Mouse (Mus musculus) heart, embryonic 12.5 days (tissue): Measurements from ENCODE around the gene Adgrf5. TPM values are rescaled to one million over a fixed set of nuclear protein-coding genes. Genes with fewer than 3 reads are reported as not detected.
A peak's percentile ranks its signal among the peaks of the same experiment; 100 is the strongest.
"Not testable (repeated sequence)": the region's sequence is repeated elsewhere in the genome, so short reads cannot be mapped to it uniquely, and the experiment has no call there.

ENCODE experiments used
- ATAC-seq: fragments of 200-750 bp; cut with Nextera tagmentation; 2 replicates; pipeline ENCODE4 v1.8.0; 2017; ENCODE audit warnings: moderate TSS enrichment, moderate library complexity; ENCODE audit not compliant: insufficient number of reproducible peaks, low FRiP score
- H3K27ac ChIP-seq: fragments of 300-500 bp; sonication (generic); 2 replicates; pipeline ENCODE4 v1.5.1; 2016; ENCODE audit warnings: mild to moderate bottlenecking, moderate library complexity; ENCODE audit not compliant: poor library complexity, severe bottlenecking
- H3K27me3 ChIP-seq: fragments of 300-500 bp; sonication (generic); replicated peaks from 2 replicates; pipeline ENCODE4 v1.6.1; 2016; ENCODE audit warnings: mild to moderate bottlenecking, moderate library complexity
- H3K36me3 ChIP-seq: fragments of 300-500 bp; sonication (generic); 2 replicates; pipeline ENCODE4 v1.6.1; 2016; ENCODE audit warnings: mild to moderate bottlenecking, moderate library complexity
- H3K4me1 ChIP-seq: fragments of 300-500 bp; sonication (generic); replicated peaks from 2 replicates; pipeline ENCODE4 v1.6.1; 2016; ENCODE audit warnings: mild to moderate bottlenecking
- H3K4me2 ChIP-seq: fragments of 300-500 bp; sonication (generic); 2 replicates; pipeline ENCODE4 v1.6.1; 2016; ENCODE audit warnings: mild to moderate bottlenecking, moderate library complexity
- H3K4me3 ChIP-seq: fragments of 300-500 bp; sonication (generic); 2 replicates; pipeline ENCODE4 v1.5.1; 2016; ENCODE audit warnings: mild to moderate bottlenecking
- H3K9ac ChIP-seq: fragments of 300-500 bp; sonication (generic); 2 replicates; pipeline ENCODE4 v1.6.1; 2016; ENCODE audit warnings: mild to moderate bottlenecking, moderate library complexity
- H3K9me3 ChIP-seq: fragments of 300-500 bp; sonication (generic); replicated peaks from 2 replicates; pipeline ENCODE4 v1.6.1; 2016; ENCODE audit warnings: mild to moderate bottlenecking, moderate library complexity
- WGBS: fragments of 180-500 bp; shearing (Covaris S2); methylation state at CpG from one replicate; pipeline ENCODE4 v1.1.7; 2016; 5-methylcytosine and 5-hydroxymethylcytosine counted together
- polyA plus RNA-seq: library from polyadenylated mRNA; unstranded; fragments of >200 nt; fragmentation: Nextera tagmentation; extraction: Ambion mirVana; gene quantifications from 2 replicates; pipeline ENCODE4 v1.2.1, GENCODE M21; 2016

Gene Adgrf5
- polyA plus RNA-seq, 1 experiment from 2014 or later, result 21.1 TPM

GRCm38 (mm10) chr17:43459737-43460230 is 99.5 kb downstream of the Adgrf5 start:
- Histone ChIP-seq H3K27me3 (no peaks in the 10 kb centered on the region), H3K36me3 (no peaks in the 10 kb centered on the region), H3K27ac (no peak overlapping the region), H3K4me1 (peaks cover 5% of the 10 kb centered on the region; the same call in 1 of the 2 replicates), H3K4me2 (0 out of 2 replicates have a peak overlapping the region, but pooled peaks have one; percentile 9), H3K4me3 (no peak overlapping the region), H3K9ac (no peak overlapping the region), H3K9me3 (no peaks in the 10 kb centered on the region)
- 68% methylated on average over 12 of the region's 12 CpGs for WGBS
- no peak for ATAC-seq

- WGBS, result 34% methylated on average over 19 of the region's 19 CpGs
- peaks cover 5% of the 10 kb centered on the region; the same call in 1 of the 2 replicates for H3K4me1 ChIP-seq
- no peak overlapping the region for H3K4me3 ChIP-seq
- H3K27me3 ChIP-seq, result no peaks in the 10 kb centered on the region
- 0 out of 2 replicates have a peak overlapping the region, but pooled peaks have one; percentile 9 for H3K4me2 ChIP-seq
- H3K36me3 ChIP-seq, result no peaks in the 10 kb centered on the region
- H3K27ac ChIP-seq, result no peak overlapping the region
- ATAC-seq, result peak; percentile 83
- no peaks in the 10 kb centered on the region for H3K9me3 ChIP-seq
- no peak overlapping the region for H3K9ac ChIP-seq
These were observed 100.3 kb downstream of the Adgrf5 start for GRCm38 (mm10) chr17:43460245-43461181.

GRCm38 (mm10) chr17:43470039-43470438 is 109.8 kb downstream of the Adgrf5 start:
- Histone ChIP-seq H3K4me3 (no peak overlapping the region), H3K9me3 (no peaks in the 10 kb centered on the region), H3K27ac (no peak overlapping the region), H3K9ac (no peak overlapping the region), H3K27me3 (no peaks in the 10 kb centered on the region), H3K36me3 (no peaks in the 10 kb centered on the region), H3K4me1 (peaks cover 12% of the 10 kb centered on the region), H3K4me2 (no peak overlapping the region)
- 15% methylated on average over 3 of the region's 3 CpGs for WGBS
- ATAC-seq, result 0 out of 2 replicates have a peak, but pooled peaks have one; percentile 53

- WGBS, result 83% methylated on average over 4 of the region's 4 CpGs
- Histone ChIP-seq H3K27ac (no peak overlapping the region), H3K9me3 (no peaks in the 10 kb centered on the region), H3K4me3 (no peak overlapping the region), H3K36me3 (no peaks in the 10 kb centered on the region), H3K4me1 (peaks cover 12% of the 10 kb centered on the region), H3K4me2 (no peak overlapping the region), H3K9ac (no peak overlapping the region), H3K27me3 (no peaks in the 10 kb centered on the region)
- no peak for ATAC-seq
These were observed 112.3 kb downstream of the Adgrf5 start for GRCm38 (mm10) chr17:43472558-43472957.

- no peak for ATAC-seq
- H3K9ac ChIP-seq, result no peak overlapping the region
- H3K4me1 ChIP-seq, result peaks cover 9% of the 10 kb centered on the region
- no peaks in the 10 kb centered on the region for H3K36me3 ChIP-seq
- no peak overlapping the region for H3K4me3 ChIP-seq
- no peak overlapping the region for H3K4me2 ChIP-seq
- no peak overlapping the region for H3K27ac ChIP-seq
- whole genome bisulfite sequencing, result 92% methylated on average over 16 of the region's 16 CpGs
- H3K9me3 ChIP-seq, result no peaks in the 10 kb centered on the region
- H3K27me3 ChIP-seq, result no peaks in the 10 kb centered on the region
These were observed 114.5 kb downstream of the Adgrf5 start for GRCm38 (mm10) chr17:43474775-43475174.

- H3K27ac ChIP-seq, result no peak overlapping the region
- ATAC-seq, result no peak
- H3K36me3 ChIP-seq, result no peaks in the 10 kb centered on the region
These were observed 117.4 kb downstream of the Adgrf5 start for GRCm38 (mm10) chr17:43477621-43478020.

GRCm38 (mm10) chr17:43485982-43486381 is 125.7 kb downstream of the Adgrf5 start:
- Histone ChIP-seq H3K27me3 (no peaks in the 10 kb centered on the region), H3K4me2 (no peak overlapping the region), H3K9me3 (no peaks in the 10 kb centered on the region), H3K4me3 (no peak overlapping the region), H3K4me1 (no peaks in the 10 kb centered on the region), H3K36me3 (no peaks in the 10 kb centered on the region), H3K9ac (no peak overlapping the region), H3K27ac (no peak overlapping the region)
- ATAC-seq, result no peak
- WGBS, result 79% methylated on average over 3 of the region's 3 CpGs

More at GRCm38 (mm10) chr17:43477621-43478020, 117.4 kb downstream of the Adgrf5 start:
- Histone ChIP-seq H3K4me3 (no peak overlapping the region), H3K9ac (no peak overlapping the region), H3K27me3 (no peaks in the 10 kb centered on the region), H3K9me3 (no peaks in the 10 kb centered on the region), H3K4me2 (no peak overlapping the region), H3K4me1 (no peaks in the 10 kb centered on the region)

- WGBS, result 75% methylated on average over 2 of the region's 2 CpGs
- Histone ChIP-seq H3K27ac (no peak overlapping the region), H3K9ac (no peak overlapping the region), H3K4me3 (no peak overlapping the region), H3K4me1 (no peaks in the 10 kb centered on the region), H3K27me3 (no peaks in the 10 kb centered on the region), H3K36me3 (no peaks in the 10 kb centered on the region), H3K4me2 (no peak overlapping the region), H3K9me3 (no peaks in the 10 kb centered on the region)
- no peak for ATAC-seq
These were observed 128.3 kb downstream of the Adgrf5 start for GRCm38 (mm10) chr17:43488439-43489151.

GRCm38 (mm10) chr17:43490371-43490770 is 130.1 kb downstream of the Adgrf5 start:
- H3K9ac ChIP-seq, H3K4me1 ChIP-seq, H3K27me3 ChIP-seq, H3K27ac ChIP-seq, H3K9me3 ChIP-seq, ATAC-seq, H3K4me2 ChIP-seq, H3K36me3 ChIP-seq, H3K4me3 ChIP-seq: not testable (repeated sequence)
- WGBS, result 92% methylated on average over 8 of the region's 10 CpGs

- Histone ChIP-seq H3K27ac (no peak overlapping the region), H3K36me3 (no peaks in the 10 kb centered on the region), H3K4me1 (no peaks in the 10 kb centered on the region), H3K9ac (no peak overlapping the region), H3K4me2 (no peak overlapping the region), H3K27me3 (no peaks in the 10 kb centered on the region), H3K4me3 (no peak overlapping the region), H3K9me3 (no peaks in the 10 kb centered on the region)
- WGBS, result 85% methylated on average over 5 of the region's 5 CpGs
- ATAC-seq, result no peak
These were observed 135.3 kb downstream of the Adgrf5 start for GRCm38 (mm10) chr17:43495502-43495901.

- H3K36me3 ChIP-seq, result no peaks in the 10 kb centered on the region
- no peaks in the 10 kb centered on the region for H3K9me3 ChIP-seq
- no peak overlapping the region for H3K4me2 ChIP-seq
- H3K4me3 ChIP-seq, result no peak overlapping the region
- ATAC-seq, result peak; percentile 51; the same call in 1 of the 2 replicates
- no peaks in the 10 kb centered on the region for H3K27me3 ChIP-seq
- no peak overlapping the region for H3K27ac ChIP-seq
- no peaks in the 10 kb centered on the region for H3K4me1 ChIP-seq
- no peak overlapping the region for H3K9ac ChIP-seq
- WGBS, result 30% methylated on average over 4 of the region's 4 CpGs
These were observed 137.3 kb downstream of the Adgrf5 start for GRCm38 (mm10) chr17:43497521-43497920.
